Mouse (Mus musculus): ENCODE results near the gene Kcnk4.

Kcnk4 gene

GRCm38 (mm10) chr19:6934195-6934977 lies at the start of gene Kcnk4:
Kcnk4 (minus strand) TSS chr19:6934515.
- DNase-seq: no peak

DNA sequence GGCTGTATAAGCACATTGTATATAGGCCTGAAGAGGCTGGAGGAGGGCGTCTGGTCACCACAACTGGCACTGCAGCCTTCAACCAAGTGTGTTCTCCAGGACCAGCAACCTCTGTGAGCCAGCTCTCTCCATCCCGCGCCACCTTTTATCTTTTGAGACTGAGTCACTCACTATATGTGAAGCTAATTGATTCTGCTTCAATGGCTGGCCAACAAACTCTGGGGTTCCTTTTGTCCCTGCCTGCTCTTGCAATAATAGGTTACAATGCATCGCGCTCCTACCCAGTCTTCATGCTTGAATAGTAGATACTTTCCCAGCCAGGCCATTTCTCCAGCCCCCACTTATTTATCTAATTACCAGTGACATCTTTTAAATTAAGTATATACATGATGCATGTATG lies 49.3 kb upstream of the Kcnk4 start:
- no peak for DNase-seq

DNA sequence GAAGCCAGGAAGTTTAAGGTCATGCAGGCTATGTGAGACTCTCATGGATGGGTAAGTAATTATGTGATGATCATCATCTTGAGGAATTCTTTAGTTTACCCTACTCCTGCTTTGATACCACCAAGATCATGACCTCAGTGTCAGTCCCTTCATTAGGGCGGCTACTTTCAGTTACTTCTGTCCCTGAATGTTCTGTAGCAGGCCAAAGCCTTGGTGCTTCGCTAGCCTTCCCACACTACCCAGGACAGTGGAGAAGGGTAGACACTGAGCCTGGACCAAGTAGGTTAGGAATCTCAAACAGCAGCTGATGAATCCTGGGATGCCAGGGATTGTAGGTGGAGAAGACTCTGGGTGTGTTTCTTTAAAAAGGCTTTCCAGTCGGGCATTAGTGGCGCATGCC lies 47.1 kb upstream of the Kcnk4 start:
- DNase-seq: no peak

- DNase-seq: peak; percentile 99
Measured at GRCm38 (mm10) chr19:6980381-6981093, 46.2 kb upstream of the Kcnk4 start, which contains the start of gene Fkbp2. Fkbp2 (minus strand) TSS chr19:6980501.

DNA sequence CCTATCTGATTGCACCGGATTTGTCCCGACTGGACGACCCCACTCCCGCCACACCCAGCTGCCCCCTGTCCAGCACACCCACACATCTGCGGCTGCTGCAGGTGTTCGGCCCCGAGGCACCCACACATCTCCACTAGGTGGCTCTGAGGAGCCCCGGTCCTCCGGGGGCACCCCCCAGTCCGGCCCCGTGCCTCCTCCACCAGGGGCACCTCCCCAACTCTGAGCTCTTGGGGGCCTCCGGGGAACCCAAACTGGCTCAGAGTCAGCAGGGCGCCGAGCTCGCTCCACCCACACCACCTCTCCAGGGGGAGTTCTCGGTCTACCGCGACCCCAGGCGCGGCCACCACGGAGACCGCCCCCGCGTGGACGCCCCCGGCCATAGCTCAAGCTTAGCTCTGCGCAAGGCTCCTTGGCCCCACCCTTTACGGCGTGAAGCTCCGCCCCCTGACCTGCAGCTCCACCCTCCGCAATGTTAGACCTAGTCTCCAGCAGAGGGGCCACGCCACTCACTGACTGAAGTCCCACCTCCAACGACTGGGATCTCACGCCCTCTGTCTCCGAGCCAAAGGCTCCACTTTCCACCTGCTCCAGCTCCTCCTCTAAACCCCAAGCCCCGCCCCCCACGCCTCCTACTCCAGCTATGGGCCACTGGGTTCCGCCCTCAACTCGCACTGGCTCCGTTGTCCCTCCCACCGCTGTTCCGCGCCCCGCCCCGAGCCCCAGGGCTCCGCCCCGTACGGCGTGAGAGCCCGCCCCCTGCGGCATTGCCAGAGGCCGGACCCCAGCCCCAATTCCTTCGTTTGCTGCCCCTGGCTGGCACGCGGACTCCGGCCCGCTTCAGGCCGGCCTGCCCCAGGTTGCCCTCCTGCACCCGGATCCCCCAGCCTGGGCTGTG lies 45.4 kb upstream of the Kcnk4 start:
- DNase-seq: peak; percentile 100

GRCm38 (mm10) chr19:6979001-6979479 lies 44.7 kb upstream of the Kcnk4 start:
- no peak for DNase-seq

GRCm38 (mm10) chr19:6978639-6978974 lies 44.3 kb upstream of the Kcnk4 start:
- DNase-seq: no peak

- DNase-seq: no peak
Measured at GRCm38 (mm10) chr19:6977759-6978638, 43.7 kb upstream of the Kcnk4 start.

DNA sequence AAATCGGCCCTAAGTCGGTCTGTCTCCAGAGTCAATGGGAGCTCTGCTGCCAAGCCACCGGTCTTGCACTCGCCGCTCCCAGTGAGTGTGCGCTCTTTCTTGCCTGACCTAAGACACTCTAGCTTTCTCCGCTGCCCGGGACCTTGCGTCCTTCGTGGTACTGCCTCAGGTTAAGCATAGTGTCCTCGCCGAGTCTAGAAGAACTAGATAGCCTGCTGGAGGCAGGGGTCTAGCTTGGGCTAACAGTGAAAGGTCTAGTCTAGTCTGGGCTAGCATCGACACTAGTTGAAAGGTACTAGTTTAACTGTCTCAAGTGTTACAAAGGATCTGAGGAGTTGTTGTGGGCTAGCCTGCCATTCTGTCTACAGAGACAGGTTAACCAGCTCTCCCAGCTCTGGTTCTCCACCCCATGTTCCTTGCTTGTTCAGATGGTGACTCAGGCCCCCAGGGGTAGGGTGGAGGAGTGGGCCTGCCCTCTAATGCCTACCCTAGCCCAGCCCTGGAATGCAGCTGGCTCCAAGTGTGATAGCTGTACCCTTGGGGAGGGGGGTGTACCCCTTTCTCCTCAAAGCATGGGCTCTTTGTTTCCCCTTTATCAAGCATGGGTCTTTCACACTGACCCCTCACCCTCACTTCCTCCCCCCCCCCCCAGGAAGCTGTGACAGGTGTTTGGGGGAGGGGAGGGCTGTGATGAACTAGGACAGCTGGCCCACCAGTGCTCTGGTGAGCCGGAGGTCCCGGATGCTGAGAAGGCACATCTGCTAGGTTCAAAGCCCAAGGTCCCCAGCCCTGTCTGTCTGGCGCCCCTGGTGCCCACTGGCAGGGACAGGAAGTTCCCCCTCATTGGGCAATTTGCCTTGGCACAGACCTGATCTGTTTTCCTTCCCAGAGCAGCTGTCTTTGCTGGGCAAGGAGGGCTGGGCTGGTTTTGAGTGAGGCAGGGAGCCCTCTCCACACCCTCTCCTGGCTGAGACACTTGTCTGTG lies 41.5 kb upstream of the Kcnk4 start, which contains the start of gene Plcb3:
Gene Plcb3 (minus strand): TSS at position 934 of the 985 bp plus-strand sequence.
- DNase-seq: peak; percentile 66

- peak; percentile 80 for DNase-seq
Measured at GRCm38 (mm10) chr19:6974211-6975205, 40.2 kb upstream of the Kcnk4 start, which contains the start of gene Ppp1r14b. Ppp1r14b (plus strand) TSS chr19:6974968.

- DNase-seq: no peak
Measured at GRCm38 (mm10) chr19:6973581-6974190, 39.4 kb upstream of the Kcnk4 start.

DNA sequence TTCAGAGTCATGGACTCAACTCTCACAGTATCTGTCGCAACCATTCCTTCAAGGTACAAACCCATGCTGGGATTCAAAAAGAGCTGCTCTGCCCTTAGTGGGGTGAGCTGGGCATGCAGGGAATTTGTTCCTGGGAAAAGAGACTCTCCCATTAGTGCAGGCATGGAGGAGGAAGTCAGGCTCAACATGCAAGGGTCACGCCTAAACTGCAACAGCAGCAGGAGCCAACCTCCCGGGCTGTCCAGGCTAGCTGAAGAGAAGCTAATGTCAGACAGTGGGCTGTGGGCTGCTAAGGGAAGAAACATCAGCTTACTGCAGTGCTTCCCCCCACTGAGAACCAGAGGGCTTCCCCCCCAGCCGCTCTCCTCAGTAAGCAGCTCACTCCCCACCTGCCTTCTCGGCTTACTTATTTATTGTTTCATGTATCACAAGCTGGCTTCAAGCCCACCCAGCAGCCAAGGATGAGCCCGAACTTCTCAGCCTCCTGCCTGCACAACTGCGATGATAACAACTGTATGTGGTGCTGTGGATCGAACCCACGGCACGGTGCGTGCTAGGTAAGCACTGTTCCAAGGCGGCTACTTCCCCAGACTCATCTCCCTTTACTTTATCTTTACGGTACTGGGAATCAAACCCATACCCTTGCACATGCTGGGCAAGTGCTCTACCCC lies 38.1 kb upstream of the Kcnk4 start:
- no peak for DNase-seq

DNA sequence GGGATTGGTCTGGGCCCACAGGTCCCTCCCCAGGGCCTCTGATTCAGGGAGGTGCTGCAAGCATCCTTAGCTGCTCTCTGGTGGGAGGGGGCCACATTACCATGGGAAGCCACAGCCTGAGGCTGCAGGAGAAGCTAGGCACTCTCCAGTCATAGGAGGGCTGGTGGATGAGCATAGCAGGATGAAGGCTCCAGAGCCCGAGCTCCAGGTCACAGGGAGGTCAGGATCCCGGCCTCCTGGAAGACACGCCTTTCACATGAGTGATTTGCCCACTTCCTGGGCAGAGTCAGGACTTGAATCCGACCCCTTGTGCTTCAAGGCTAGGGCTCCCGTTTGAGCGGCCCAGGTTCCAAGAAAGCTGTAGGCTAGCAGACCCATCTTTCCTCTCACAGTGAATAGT lies 37.3 kb upstream of the Kcnk4 start:
- DNase-seq: no peak

DNA sequence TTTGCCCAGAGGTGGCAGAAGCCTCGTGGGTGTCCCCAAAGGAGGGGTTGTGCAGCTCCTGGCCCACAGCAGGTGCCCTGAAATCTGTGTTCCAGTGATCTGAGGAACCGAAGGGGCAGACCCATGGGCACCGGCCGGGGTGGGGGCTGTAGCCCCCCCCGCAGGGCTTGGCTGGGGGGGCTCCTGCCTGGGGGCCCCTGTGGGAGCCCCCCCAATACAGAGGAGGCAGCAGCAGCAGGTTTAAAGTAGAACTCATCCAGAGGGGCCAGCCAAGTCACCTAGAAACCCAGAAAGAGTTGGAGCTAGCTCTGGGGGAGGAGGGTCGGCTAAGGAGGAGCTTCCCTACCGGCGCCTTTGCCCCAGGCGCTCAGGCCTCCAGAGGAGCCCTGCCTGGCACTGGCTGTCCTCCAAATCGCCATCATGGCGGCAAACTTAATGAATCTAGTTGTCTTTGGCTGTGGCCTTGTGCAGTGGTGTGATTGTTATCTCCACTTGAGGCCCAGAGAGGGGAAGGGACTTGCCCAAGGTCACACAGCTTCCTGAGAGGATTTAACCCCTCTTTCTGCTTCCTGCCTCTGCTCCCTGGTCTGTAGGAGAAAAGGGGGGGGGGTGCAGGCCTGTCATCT lies 36.3 kb upstream of the Kcnk4 start:
- no peak for DNase-seq

- peak; percentile 85 for DNase-seq
Measured at GRCm38 (mm10) chr19:6969665-6970381, 35.5 kb upstream of the Kcnk4 start.

DNA sequence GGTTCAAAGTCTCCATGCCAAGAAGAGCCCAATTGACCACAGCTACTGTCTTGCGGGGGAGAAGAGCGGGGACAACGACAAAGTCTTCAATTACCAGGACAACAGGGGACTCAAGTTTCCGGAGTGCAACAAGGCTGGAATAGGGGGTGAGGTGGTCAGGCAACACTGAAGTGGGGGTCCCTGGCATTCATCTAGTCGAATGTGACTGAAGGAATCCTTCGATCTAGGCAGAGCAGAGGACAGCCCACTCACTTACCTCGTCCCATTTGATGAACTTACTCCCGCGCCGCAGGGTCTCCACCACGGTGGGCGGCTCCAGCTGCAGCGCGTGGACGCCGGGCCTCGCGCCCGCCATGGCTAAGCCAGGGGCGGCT lies 35.0 kb upstream of the Kcnk4 start:
- DNase-seq: no peak

All from lung, postnatal 14 days (tissue).